Mouse (Mus musculus): ENCODE measurements around the gene Utf1. TPM values are rescaled to one million over a fixed set of nuclear protein-coding genes. Genes with fewer than 3 reads are reported as not detected.

The Utf1 gene
- total RNA-seq, 1 experiment: 147 TPM

- Histone ChIP-seq H3K4me3 (ENCODE audit: insufficient read depth in 1 of 2, low read depth in 1 of 2, low read length in 2 of 2, poor library complexity in 1 of 2, severe bottlenecking in 1 of 2) (no peak overlapping the region), H3K36me3 (ENCODE audit: control insufficient read depth, insufficient read depth, low read length, poor library complexity, severe bottlenecking) (no peaks in the 10 kb centered on the region), H3K9me3 (ENCODE audit: control insufficient read depth, insufficient read depth, low read depth, low read length) (no peaks in the 10 kb centered on the region), H3K4me1 (ENCODE audit: control insufficient read depth in 2 of 2, insufficient read depth in 2 of 2, low read length in 2 of 2, poor library complexity in 1 of 2) (peaks cover 2 to 26% of the 10 kb centered on the region in 2 experiments; a peak in 3 of 4 replicates), H3K27ac (ENCODE audit: insufficient read depth, low read depth, low read length, poor library complexity, severe bottlenecking) (no peak overlapping the region), H3K9ac (ENCODE audit: insufficient read depth, low read depth, low read length, poor library complexity, severe bottlenecking) (no peak overlapping the region)
- in situ Hi-C loops (cut with MboI; ENCODE audit: low sequenced_read_pairs in 2 of 2, unreplicated experiment in 2 of 2): no loop called here
- TF ChIP-seq MAFK (IDR thresholded peaks at IDR 0.05; ENCODE audit: insufficient read depth, low read depth, low read length): no peak
- TF ChIP-seq HCFC1 (IDR thresholded peaks at IDR 0.05; ENCODE audit: borderline replicate concordance, insufficient read depth, low read length): no peak
- TF ChIP-seq CHD2 (IDR thresholded peaks at IDR 0.05; ENCODE audit: low read depth, low read length): no peak
- no peak for TF ChIP-seq ZNF384 (IDR thresholded peaks at IDR 0.05; ENCODE audit: low read depth, low read length)
- TF ChIP-seq ZC3H11A (IDR thresholded peaks at IDR 0.05; ENCODE audit: borderline replicate concordance, low read depth, low read length): no peak
- DNase-seq (ENCODE audit: low read depth, low spot score): no peak
Measured at GRCm38 (mm10) chr7:139910204-139910835, 33.3 kb upstream of the Utf1 start.

- in situ Hi-C loops (cut with MboI; ENCODE audit: low sequenced_read_pairs in 2 of 2, unreplicated experiment in 2 of 2): no loop called here
- TF ChIP-seq ZNF384 (IDR thresholded peaks at IDR 0.05; ENCODE audit: low read depth, low read length): no peak
- TF ChIP-seq MAFK (IDR thresholded peaks at IDR 0.05; ENCODE audit: insufficient read depth, low read depth, low read length): no peak
- no peak for TF ChIP-seq CHD2 (IDR thresholded peaks at IDR 0.05; ENCODE audit: low read depth, low read length)
- TF ChIP-seq ZC3H11A (IDR thresholded peaks at IDR 0.05; ENCODE audit: borderline replicate concordance, low read depth, low read length): no peak
- no peak for TF ChIP-seq HCFC1 (IDR thresholded peaks at IDR 0.05; ENCODE audit: borderline replicate concordance, insufficient read depth, low read length)
- Histone ChIP-seq H3K27ac (ENCODE audit: insufficient read depth, low read depth, low read length, poor library complexity, severe bottlenecking) (peak overlapping the region; percentile 17; the same call in 1 of the 2 replicates), H3K9ac (ENCODE audit: insufficient read depth, low read depth, low read length, poor library complexity, severe bottlenecking) (peak overlapping the region; percentile 58; the same call in 1 of the 2 replicates), H3K4me3 (ENCODE audit: insufficient read depth in 1 of 2, low read depth in 1 of 2, low read length in 2 of 2, poor library complexity in 1 of 2, severe bottlenecking in 1 of 2) (peak overlapping the region; percentile 58 to 83), H3K36me3 (ENCODE audit: control insufficient read depth, insufficient read depth, low read length, poor library complexity, severe bottlenecking) (no peaks in the 10 kb centered on the region), H3K4me1 (ENCODE audit: control insufficient read depth in 2 of 2, insufficient read depth in 2 of 2, low read length in 2 of 2, poor library complexity in 1 of 2) (peaks cover 3 to 22% of the 10 kb centered on the region in 2 experiments; a peak in 3 of 4 replicates), H3K9me3 (ENCODE audit: control insufficient read depth, insufficient read depth, low read depth, low read length) (no peaks in the 10 kb centered on the region)
- DNase-seq (ENCODE audit: low read depth, low spot score): peak; percentile 68
Measured at GRCm38 (mm10) chr7:139914141-139915047, 29.2 kb upstream of the Utf1 start.

GRCm38 (mm10) chr7:139915646-139916257 lies 27.8 kb upstream of the Utf1 start:
- in situ Hi-C loops (cut with MboI; ENCODE audit: low sequenced_read_pairs in 2 of 2, unreplicated experiment in 2 of 2): no loop called here
- DNase-seq (ENCODE audit: low read depth, low spot score): peak; percentile 54

GRCm38 (mm10) chr7:139916345-139916744 lies 27.2 kb upstream of the Utf1 start:
- in situ Hi-C loops (cut with MboI; ENCODE audit: low sequenced_read_pairs in 2 of 2, unreplicated experiment in 2 of 2): no loop called here
- H3K36me3 ChIP-seq (ENCODE audit: control insufficient read depth, insufficient read depth, low read length, poor library complexity, severe bottlenecking): no peaks in the 10 kb centered on the region
- H3K4me1 ChIP-seq (ENCODE audit: control insufficient read depth in 2 of 2, insufficient read depth in 2 of 2, low read length in 2 of 2, poor library complexity in 1 of 2): peaks cover 3 to 17% of the 10 kb centered on the region in 2 experiments; a peak in 3 of 4 replicates
- H3K27ac ChIP-seq (ENCODE audit: insufficient read depth, low read depth, low read length, poor library complexity, severe bottlenecking): no peak overlapping the region
- no peaks in the 10 kb centered on the region for H3K9me3 ChIP-seq (ENCODE audit: control insufficient read depth, insufficient read depth, low read depth, low read length)
- H3K9ac ChIP-seq (ENCODE audit: insufficient read depth, low read depth, low read length, poor library complexity, severe bottlenecking): no peak overlapping the region
- no peak for TF ChIP-seq MAFK (IDR thresholded peaks at IDR 0.05; ENCODE audit: insufficient read depth, low read depth, low read length)
- DNase-seq (ENCODE audit: low read depth, low spot score): no peak
- no peak overlapping the region for H3K4me3 ChIP-seq (ENCODE audit: insufficient read depth in 1 of 2, low read depth in 1 of 2, low read length in 2 of 2, poor library complexity in 1 of 2, severe bottlenecking in 1 of 2)

More at GRCm38 (mm10) chr7:139915646-139916257, 27.8 kb upstream of the Utf1 start:
- Histone ChIP-seq H3K4me1 (ENCODE audit: control insufficient read depth in 2 of 2, insufficient read depth in 2 of 2, low read length in 2 of 2, poor library complexity in 1 of 2) (peaks cover 3 to 17% of the 10 kb centered on the region in 2 experiments; a peak in 3 of 4 replicates), H3K4me3 (ENCODE audit: insufficient read depth in 1 of 2, low read depth in 1 of 2, low read length in 2 of 2, poor library complexity in 1 of 2, severe bottlenecking in 1 of 2) (peak overlapping the region; percentile 16 to 58; a peak in 3 of 4 replicates), H3K36me3 (ENCODE audit: control insufficient read depth, insufficient read depth, low read length, poor library complexity, severe bottlenecking) (no peaks in the 10 kb centered on the region), H3K9me3 (ENCODE audit: control insufficient read depth, insufficient read depth, low read depth, low read length) (no peaks in the 10 kb centered on the region), H3K27ac (ENCODE audit: insufficient read depth, low read depth, low read length, poor library complexity, severe bottlenecking) (peak overlapping the region; percentile 77; the same call in 1 of the 2 replicates), H3K9ac (ENCODE audit: insufficient read depth, low read depth, low read length, poor library complexity, severe bottlenecking) (peak overlapping the region; percentile 57; the same call in 1 of the 2 replicates)
- TF ChIP-seq MAFK (IDR thresholded peaks at IDR 0.05; ENCODE audit: insufficient read depth, low read depth, low read length) (no peak), CHD2 (IDR thresholded peaks at IDR 0.05; ENCODE audit: low read depth, low read length) (no peak), ZC3H11A (IDR thresholded peaks at IDR 0.05; ENCODE audit: borderline replicate concordance, low read depth, low read length) (no peak), HCFC1 (IDR thresholded peaks at IDR 0.05; ENCODE audit: borderline replicate concordance, insufficient read depth, low read length) (no peak), ZNF384 (IDR thresholded peaks at IDR 0.05; ENCODE audit: low read depth, low read length) (no peak)
